Comparison of ENCODE assay signal across 8 mouse cellular contexts in genomic region chr8:69995776-69996588, GRCm38 (mm10). TPM values are rescaled to one million over a fixed set of nuclear protein-coding genes. Genes with fewer than 3 reads are reported as not detected.
DNase-seq lines count a peak whose midpoint lies in the region; ATAC-seq lines count a peak whose summit lies in the region.

Gene Gatad2a (minus strand): TSS chr8:69996384.

- intact Hi-C loops in gastrocnemius, postnatal 14 days (cut with DNase I; ENCODE audit: low total_unique reads): no loop called here
- intact Hi-C loops in left cerebral cortex, postnatal 10 days (cut with DNase I): no loop called here

- DNase-seq in adrenal gland, adult (ENCODE audit: inconsistent age in 2 of 2, low spot score in 1 of 2): peak; percentile 100
- DNase-seq in embryo, embryonic 10.5 days (ENCODE audit: low spot score): peak; percentile 100
- DNase-seq in gastrocnemius, postnatal 14 days: peak; percentile 100
- DNase-seq in left cerebral cortex, postnatal 10 days (ENCODE audit: extremely low spot score in 1 of 2, low spot score in 2 of 2): peak; percentile 100
- DNase-seq in right cerebral cortex, postnatal 25 days: peak; percentile 100
- peak; percentile 100 for DNase-seq in urinary bladder, postnatal 4 days (ENCODE audit: low spot score in 2 of 2)

- peak; percentile 90 for ATAC-seq in inflammation-experienced regulatory T-cells, adult 6 months
- peak; percentile 93 for ATAC-seq in megakaryocyte-erythroid progenitor cell, adult 5-6 weeks (replicated peaks; ENCODE audit: low FRiP score, low TSS enrichment, poor library complexity, severe bottlenecking)

RNA-seq across cellular contexts. Expression of gene Gatad2a, which starts in this region (rescaled TPM):
- 10 to 100 TPM; 31.0 to 35.1 TPM for total RNA-seq in gastrocnemius, postnatal 14 days (2021)
- 10 to 100 TPM; 20.1 to 29.0 (median 23.2) TPM for polyA plus RNA-seq in inflammation-experienced regulatory T-cells, adult 6 months (2017; shearing (Covaris generic))
- total RNA-seq in left cerebral cortex, postnatal 10 days (2021): 10 to 100 TPM; 24.8 to 30.0 TPM
- total RNA-seq in megakaryocyte-erythroid progenitor cell, adult 5-6 weeks (2014; fragmentation: Nextera tagmentation): 75.4 and 89.7 TPM in 2 replicates
- total RNA-seq in megakaryocyte-erythroid progenitor cell, adult 5-6 weeks (2017): 68.7 and 107 TPM in 2 replicates

Comparison
In these comparisons a context has a peak if more than half of its experiments do, and no peak if none do; other contexts are left out.
1. Peak in every context shown above with its lines: DNase-seq and ATAC-seq.